Mouse (Mus musculus): ENCODE data around the gene Pde4c.

Gene Pde4c

GRCm38 (mm10) chr8:70720739-70721138, 2.8 kb upstream of the Pde4c start:
- DNase-seq (ENCODE audit: low spot score in 2 of 2) = peak; percentile 50 to 75

DNA sequence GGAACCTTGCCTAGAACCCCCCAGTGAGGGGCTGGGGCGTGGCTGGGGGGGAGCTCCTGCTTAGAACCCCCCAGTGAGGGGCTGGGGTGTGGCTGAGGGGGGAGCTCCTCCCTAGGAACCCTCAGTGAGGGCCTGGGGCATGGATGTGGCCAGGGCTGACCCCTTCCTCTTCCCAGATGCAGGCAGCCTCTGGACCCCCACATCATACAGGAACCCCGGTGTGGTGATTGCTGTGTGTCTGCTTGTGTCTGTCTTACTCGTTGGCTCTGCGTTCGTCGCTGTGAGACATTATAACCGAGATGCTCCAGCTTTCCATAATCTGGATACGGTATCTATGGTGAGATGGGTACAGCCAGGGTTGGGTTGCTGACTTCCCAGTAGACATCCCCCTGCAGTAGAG, 1.9 kb upstream of the Pde4c start:
- no peak for DNase-seq (ENCODE audit: low spot score in 2 of 2)

GRCm38 (mm10) chr8:70724216-70724615, 696 bp downstream of the Pde4c start:
- no peak for DNase-seq (ENCODE audit: low spot score in 2 of 2)

- DNase-seq (ENCODE audit: low spot score in 2 of 2) = no peak
These were observed 2.4 kb downstream of the Pde4c start for GRCm38 (mm10) chr8:70725792-70726447.

DNA sequence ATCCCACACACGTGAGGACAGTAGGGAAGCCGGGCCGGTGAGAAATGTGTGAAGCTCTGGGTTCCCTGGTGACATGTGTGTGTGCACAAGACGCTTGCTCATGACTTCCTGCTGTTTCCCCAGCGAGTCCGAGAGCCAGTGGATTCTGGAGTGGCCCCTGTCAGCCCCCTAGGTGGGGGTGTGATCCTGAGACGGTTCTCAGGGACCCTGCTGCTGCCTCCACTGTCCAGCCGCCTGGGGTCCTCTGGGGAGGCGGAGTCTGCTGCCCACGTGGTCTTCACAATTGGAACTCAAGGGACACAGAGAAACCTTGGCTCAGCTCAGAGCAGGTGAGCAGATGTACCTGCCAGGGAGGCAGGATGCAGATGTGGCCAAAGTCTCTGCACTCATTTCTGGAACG, 3.2 kb downstream of the Pde4c start:
- no peak for DNase-seq (ENCODE audit: low spot score in 2 of 2)

DNA sequence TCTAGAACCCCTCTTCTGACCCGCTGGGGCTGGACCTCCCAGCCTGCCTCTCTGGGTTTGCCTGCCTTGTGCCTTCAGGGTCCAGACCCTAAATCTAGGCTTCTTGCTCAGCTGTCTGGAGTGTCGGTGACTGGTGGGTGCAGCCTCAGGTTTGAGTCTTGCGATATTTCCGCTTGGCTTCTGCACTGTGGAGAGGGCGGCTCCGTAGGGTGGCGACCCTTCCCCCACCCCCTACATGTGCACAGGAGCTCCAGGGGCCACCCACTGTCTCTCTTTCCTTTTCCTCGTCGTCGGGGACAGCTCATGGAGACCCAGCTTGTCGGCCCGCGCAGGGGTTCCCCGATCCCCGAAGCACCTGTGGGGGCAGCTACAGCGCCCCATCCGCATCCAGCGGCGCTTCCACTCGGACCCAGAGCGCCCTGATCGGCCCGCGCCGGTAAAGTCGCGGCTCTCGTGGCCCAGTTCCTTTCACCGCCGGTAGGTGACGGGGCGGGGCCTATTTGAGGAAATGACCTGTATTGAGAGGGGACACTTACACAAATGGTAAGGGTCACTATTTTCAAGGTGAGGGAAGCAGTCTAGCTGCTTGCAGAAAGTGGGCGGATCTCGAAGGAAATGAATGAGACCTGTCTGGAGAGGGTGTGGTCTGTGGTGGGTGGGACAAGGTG, 6.4 kb downstream of the Pde4c start:
- DNase-seq (ENCODE audit: low spot score in 2 of 2) = no peak

- no peak for DNase-seq (ENCODE audit: low spot score in 2 of 2)
These were observed 7.4 kb downstream of the Pde4c start for GRCm38 (mm10) chr8:70730956-70731355.

- DNase-seq (ENCODE audit: low spot score in 2 of 2) = no peak
These were observed 14.2 kb downstream of the Pde4c start for GRCm38 (mm10) chr8:70737705-70738104.

GRCm38 (mm10) chr8:70738211-70738610, 14.7 kb downstream of the Pde4c start:
- DNase-seq (ENCODE audit: low spot score in 2 of 2) = no peak

- DNase-seq (ENCODE audit: low spot score in 2 of 2) = no peak
These were observed 18.1 kb downstream of the Pde4c start for GRCm38 (mm10) chr8:70741661-70742060.

- DNase-seq (ENCODE audit: low spot score in 2 of 2) = no peak
These were observed 18.7 kb downstream of the Pde4c start for GRCm38 (mm10) chr8:70742176-70742575.

- no peak for DNase-seq (ENCODE audit: low spot score in 2 of 2)
These were observed 19.6 kb downstream of the Pde4c start for GRCm38 (mm10) chr8:70742981-70743655.

- DNase-seq (ENCODE audit: low spot score in 2 of 2) = peak; percentile 86 to 87
These were observed 20.4 kb downstream of the Pde4c start for GRCm38 (mm10) chr8:70743656-70744590.

DNA sequence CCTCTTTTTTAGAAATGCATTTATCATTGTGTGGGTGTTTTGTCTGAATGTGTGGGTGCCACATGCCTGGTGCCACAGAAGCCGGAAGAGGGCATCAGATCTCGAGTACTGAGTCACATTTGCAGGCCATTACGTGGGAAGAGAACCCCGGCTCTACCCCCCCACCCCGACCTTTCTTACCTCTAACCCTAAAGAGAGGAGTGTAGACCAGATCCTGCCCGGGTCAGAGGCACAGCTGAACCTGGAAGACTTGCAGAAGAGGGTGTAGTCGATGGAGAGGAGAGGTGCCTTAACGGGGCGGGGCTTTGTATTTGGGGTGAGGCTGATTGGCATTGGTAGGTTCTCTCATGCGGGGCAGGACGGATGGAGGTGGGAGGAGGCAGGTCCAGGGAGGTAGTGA, 21.3 kb downstream of the Pde4c start:
- DNase-seq (ENCODE audit: low spot score in 2 of 2) = no peak

GRCm38 (mm10) chr8:70745691-70746220, 22.2 kb downstream of the Pde4c start:
- no peak for DNase-seq (ENCODE audit: low spot score in 2 of 2)

DNA sequence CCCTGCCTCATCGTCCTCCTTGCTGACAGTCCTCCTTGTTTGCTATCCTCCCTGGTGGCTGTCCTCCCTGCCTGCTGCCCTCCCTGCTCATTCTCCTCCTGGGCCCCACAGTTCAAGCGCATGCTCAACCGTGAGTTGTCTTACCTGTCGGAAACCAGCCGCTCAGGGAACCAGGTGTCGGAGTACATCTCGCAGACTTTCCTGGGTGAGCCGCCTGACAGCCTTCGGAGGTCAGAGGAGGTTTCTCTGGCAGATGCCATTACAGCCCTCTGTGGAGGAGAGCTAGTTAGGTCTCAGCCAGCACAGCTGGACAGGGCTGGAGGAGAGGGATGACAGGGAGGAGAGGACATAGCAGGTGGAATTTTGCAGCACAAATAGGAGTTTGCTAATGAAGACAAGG, 23.2 kb downstream of the Pde4c start:
- DNase-seq (ENCODE audit: low spot score in 2 of 2) = peak in 1 of 2 experiments; percentile 1

DNA sequence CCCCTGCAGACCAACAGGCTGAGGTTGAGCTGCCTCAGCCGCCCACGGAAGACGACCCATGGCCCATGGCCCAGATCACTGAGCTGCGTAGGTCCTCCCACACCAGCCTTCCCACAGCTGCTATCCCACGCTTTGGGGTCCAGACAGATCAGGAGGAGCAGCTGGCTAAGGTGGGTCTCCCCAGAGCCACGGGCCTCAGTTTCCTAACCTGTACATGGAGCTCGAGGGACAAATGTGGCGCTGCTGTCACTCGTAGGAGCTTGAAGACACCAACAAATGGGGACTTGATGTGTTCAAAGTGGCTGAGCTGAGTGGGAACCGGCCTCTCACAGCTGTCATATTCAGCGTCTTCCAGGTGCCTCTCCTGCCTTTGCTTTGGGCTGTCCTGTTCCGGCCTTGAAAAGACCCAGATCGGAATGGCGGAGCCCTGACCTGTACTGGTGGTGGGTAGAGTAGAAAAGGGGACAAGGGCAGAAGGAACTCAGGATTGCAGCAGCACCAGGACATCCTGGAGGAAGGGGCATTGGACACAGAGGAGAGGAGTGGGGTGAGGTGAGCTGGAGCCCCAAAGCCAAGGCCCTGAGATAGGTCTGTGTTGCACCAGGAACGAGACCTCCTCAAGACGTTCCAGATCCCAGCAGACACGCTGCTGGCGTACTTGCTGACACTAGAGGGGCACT, 23.8 kb downstream of the Pde4c start:
- no peak for DNase-seq (ENCODE audit: low spot score in 2 of 2)

- peak in 1 of 2 experiments; percentile 3 for DNase-seq (ENCODE audit: low spot score in 2 of 2)
These were observed 25.0 kb downstream of the Pde4c start for GRCm38 (mm10) chr8:70748246-70749096.

- peak in 1 of 2 experiments; percentile 0 for DNase-seq (ENCODE audit: low spot score in 2 of 2)
These were observed 25.7 kb downstream of the Pde4c start for GRCm38 (mm10) chr8:70749097-70749674.
